Mouse (Mus musculus) cerebellum, adult 8-10 months (tissue): ENCODE measurements around the gene Ppat.
"Not testable (repeated sequence)": the region's sequence is repeated elsewhere in the genome, so short reads cannot be mapped to it uniquely, and the experiment has no call there.

Experiments
- DNase-seq: peaks from one replicate; pipeline ENCODE4 v3.0.0; 2022

Gene Ppat

GRCm38 (mm10) chr5:76947142-76947541 lies 4.2 kb downstream of the Ppat start:
- no peak for DNase-seq

GRCm38 (mm10) chr5:76945678-76946033 lies 5.7 kb downstream of the Ppat start:
- no peak for DNase-seq

- DNase-seq = no peak
Measured at GRCm38 (mm10) chr5:76944965-76945677, 6.3 kb downstream of the Ppat start.

DNA sequence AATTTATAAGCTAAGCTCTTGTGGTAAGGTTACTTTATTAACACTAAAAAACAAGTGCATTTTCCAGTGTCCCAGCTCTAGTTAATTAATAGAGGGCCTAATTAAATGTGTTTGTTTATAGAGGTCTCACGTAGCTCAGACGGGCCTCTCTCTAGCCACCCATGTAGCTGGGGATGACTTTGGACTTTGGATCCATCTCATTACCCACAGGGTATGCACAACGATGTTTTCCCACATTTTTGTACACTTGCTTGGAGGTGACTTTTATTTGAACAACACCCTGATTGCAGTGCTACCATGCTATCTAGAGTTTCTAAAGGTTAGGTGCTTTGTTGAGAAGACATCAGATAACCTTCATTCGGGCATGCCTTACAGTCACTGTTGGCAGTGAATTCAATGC lies 8.9 kb downstream of the Ppat start:
- DNase-seq = no peak

DNA sequence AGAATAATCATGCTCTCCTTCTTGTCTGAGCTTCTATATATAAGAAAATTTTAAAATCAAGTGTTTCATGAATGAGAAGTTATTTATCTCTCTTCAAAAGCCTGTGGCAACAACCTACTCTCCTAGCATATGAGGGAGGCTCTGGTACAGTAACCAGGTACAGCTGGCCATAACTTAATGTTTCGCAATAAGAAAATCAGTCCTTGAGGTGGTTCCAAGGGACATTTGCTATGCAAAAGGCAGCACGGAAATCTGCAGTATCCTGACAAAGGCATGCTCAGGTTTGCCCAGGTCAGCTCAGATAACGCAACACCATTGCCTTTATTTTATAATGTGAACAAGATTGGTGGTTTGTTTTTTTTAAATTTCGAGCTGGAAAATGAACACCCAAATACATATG lies 9.4 kb downstream of the Ppat start:
- DNase-seq = no peak

GRCm38 (mm10) chr5:76939717-76940116 lies 11.7 kb downstream of the Ppat start:
- DNase-seq = no peak

DNA sequence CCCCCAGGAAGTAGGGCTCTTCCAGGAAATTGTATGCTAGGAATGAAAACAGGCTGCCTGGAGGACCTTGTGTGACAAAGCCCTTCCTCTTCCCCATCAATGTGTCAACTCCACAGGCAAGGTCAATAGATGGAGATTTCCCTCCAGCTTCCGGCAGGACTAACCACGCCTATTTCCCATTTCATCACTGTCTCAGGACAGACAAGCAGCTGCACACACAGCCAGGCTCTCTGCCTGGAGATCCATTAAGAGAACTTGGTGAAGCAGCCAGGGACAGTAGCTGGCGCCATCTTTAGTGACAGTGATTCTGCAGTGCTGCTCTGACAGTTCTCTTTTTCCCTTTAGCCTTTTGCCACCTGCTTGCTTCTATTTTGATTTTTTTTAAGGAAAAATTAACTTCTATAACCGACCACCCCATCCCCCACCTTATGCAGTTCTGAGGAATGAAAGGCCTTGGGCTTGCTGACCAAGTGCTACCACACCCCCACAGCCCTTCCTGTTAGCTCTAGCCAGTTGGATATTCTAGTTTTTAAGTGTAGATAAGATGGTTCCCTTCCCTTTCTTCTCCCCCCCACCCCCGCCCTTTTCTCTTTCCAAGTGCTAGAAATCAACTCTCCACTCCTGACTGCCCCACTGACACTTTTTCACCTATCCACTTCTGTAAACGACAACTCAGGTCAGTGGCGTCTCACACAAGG lies 22.0 kb downstream of the Ppat start:
- no peak for DNase-seq

- no peak for DNase-seq
Measured at GRCm38 (mm10) chr5:76928124-76928832, 23.1 kb downstream of the Ppat start.

DNA sequence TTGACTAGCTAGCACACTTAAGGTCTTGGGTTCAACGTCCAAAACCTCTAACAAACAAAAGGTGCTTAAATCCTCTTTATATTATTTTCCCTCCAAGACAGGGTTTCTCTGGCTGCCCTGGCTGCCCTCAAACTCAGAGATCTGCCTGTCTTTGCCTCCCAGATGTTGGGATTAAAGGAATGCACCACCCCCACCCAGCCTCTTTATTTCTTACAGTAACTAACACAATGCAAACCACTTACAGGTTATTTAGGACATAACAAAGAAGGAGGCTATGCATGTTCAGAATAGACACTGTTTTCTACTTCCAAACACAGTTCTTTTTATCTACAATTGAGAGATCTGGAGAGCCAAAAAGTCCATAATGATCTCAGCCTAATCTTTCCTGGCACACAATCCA lies 27.1 kb downstream of the Ppat start:
- no peak for DNase-seq

GRCm38 (mm10) chr5:76923428-76923827 lies 27.9 kb downstream of the Ppat start:
- peak; percentile 57 for DNase-seq

GRCm38 (mm10) chr5:76922833-76923232 lies 28.5 kb downstream of the Ppat start:
- no peak for DNase-seq

- DNase-seq = not testable (repeated sequence)
Measured at GRCm38 (mm10) chr5:76912522-76912921, 38.9 kb downstream of the Ppat start.

DNA sequence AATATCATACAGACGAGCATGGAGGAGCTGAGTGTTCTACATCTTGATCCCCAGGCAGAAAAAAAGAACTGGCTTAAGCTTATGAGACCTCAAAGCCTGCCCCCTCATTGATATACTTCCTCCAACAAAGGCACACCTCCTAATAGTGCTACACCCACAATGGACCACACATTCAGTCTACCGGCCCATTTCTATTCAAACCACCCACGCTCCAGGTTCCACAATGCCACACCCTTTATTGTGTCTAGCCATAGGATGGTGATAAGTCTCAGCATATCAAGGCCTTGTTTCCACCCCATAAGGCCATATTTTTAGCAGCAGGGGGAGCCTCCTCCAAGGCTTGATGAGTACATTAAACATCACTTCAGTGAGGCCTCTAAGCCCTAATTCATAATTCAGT lies 40.6 kb downstream of the Ppat start:
- no peak for DNase-seq

- DNase-seq = no peak
Measured at GRCm38 (mm10) chr5:76906155-76906499, 45.3 kb downstream of the Ppat start.

DNA sequence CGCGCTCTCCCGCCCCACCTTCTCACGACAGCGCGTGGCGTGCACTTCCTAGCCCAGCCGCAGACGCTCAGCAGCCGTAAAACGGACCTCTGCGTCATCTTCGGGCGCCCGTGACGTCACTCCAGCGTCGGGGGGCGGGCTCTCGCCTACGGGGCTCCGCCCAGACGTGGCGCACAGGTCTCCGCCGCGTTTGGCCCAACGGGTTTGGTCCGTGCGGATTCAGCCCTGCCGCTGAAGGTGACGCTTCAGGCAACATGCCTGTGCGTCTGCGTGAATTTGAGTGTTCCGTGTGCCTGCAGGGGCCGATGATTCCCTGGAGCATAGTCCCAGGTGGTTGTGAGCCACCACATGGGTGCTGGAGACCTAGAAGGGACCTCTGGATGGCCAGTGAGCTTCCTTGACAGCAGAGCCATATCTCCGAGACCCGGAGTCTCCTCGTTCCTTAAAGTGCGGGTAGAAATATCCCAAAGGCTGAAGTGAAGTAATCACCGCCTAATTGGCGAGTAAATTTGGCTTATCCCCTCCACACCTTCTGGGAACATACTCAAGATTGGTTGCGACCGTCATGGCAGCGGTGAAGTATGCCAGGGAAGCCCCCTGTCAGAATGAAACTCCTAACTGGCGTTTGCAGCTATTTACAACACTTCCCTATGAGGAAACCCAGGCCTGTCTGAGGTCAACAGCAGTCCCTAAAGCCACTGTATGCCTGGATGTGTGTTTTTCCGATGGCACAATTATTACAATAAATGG lies 45.8 kb downstream of the Ppat start, which contains the start of gene Aasdh:
TSS of gene Aasdh (minus strand) at position 110 of the 750 bp plus-strand sequence.
- DNase-seq = peak; percentile 96

- no peak for DNase-seq
Measured at GRCm38 (mm10) chr5:76904713-76905404, 46.5 kb downstream of the Ppat start.

DNA sequence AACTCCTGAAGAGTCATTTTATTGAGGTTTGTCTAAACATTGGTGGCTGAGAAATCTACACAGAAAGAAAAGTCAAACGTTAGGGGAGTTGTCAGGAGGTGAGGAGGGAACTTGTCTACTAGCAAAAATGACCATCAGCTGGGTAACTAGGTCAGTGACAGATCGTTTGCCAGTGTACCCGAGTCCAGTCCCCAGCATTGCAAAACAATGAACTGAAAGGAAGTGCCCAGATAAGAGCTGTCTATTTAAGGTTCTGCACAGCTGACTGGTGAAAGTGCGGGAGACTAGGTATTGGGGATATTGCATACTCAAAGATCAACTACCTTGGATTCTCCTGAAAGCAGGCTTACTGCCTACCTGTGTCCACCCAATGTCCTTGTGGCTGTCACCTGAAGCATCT lies 49.2 kb downstream of the Ppat start:
- no peak for DNase-seq

- no peak for DNase-seq
Measured at GRCm38 (mm10) chr5:76893084-76893483, 58.3 kb downstream of the Ppat start.

DNA sequence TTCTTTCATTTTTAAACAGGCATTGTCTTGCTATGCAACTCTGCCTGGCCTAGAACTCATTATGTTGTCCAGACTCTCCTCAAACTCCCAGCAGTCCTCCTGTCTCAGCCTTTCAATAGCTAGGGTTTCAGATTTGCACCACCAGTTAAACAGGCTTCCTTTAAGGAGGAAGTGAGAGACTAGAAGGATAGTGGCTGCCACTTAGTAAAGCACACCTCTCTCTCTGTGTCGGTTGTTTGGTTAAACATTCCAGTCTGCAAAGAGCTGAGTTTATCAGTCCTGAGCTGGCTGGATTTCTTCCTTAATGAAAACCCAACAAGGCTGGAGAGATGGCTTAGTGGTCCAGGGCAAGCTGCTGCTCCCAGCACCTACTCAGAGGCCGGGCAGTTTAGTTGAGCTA lies 58.8 kb downstream of the Ppat start:
- DNase-seq = no peak

- DNase-seq = no peak
Measured at GRCm38 (mm10) chr5:76887011-76887410, 64.4 kb downstream of the Ppat start.

DNA sequence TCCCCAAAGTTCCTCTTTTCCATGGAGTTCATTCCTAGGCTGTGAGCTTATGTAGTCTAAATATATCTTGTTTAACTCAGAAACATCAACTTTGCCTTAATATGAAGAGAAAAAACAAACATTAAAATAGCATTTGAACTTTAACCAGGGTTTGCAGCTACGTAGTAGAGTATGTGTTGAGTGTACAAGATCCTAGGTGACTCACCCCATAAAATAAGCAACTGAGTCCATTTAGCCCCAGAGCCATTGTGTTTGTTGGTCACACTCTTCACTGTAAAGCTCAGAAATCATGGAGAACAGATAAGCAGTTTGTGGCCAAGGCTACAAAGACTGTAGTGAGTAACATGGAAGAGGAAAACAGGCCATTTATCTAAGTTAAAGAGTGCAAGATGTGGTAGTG lies 67.3 kb downstream of the Ppat start:
- DNase-seq = no peak

GRCm38 (mm10) chr5:76876106-76876758 lies 75.1 kb downstream of the Ppat start:
- no peak for DNase-seq
